Mouse (Mus musculus) embryonic stem cell, embryonic (primary cell): Measurements from ENCODE around the gene Sema3b.

Experiments used
- CTCF ChIA-PET, 4 experiments: fragments of 300-600 bp in 2 of 4; fragments of 350-600 bp in 2 of 4; sonication (Branson Sonifier 250); formaldehyde crosslinking; loops; one replicate each; lab custom pipeline; 2022; ENCODE audit warnings: inconsistent platforms in 2 of 4; lab: Charles Lee
- POLR2A ChIA-PET, 4 experiments: fragments of 300-600 bp in 2 of 4; fragments of 350-600 bp in 2 of 4; sonication (Branson Sonifier 250); formaldehyde crosslinking; loops; one replicate each; lab custom pipeline; 2022; ENCODE audit warnings: antibody characterized with exemption in 4 of 4, inconsistent platforms in 1 of 4; lab: Charles Lee

Gene Sema3b

DNA sequence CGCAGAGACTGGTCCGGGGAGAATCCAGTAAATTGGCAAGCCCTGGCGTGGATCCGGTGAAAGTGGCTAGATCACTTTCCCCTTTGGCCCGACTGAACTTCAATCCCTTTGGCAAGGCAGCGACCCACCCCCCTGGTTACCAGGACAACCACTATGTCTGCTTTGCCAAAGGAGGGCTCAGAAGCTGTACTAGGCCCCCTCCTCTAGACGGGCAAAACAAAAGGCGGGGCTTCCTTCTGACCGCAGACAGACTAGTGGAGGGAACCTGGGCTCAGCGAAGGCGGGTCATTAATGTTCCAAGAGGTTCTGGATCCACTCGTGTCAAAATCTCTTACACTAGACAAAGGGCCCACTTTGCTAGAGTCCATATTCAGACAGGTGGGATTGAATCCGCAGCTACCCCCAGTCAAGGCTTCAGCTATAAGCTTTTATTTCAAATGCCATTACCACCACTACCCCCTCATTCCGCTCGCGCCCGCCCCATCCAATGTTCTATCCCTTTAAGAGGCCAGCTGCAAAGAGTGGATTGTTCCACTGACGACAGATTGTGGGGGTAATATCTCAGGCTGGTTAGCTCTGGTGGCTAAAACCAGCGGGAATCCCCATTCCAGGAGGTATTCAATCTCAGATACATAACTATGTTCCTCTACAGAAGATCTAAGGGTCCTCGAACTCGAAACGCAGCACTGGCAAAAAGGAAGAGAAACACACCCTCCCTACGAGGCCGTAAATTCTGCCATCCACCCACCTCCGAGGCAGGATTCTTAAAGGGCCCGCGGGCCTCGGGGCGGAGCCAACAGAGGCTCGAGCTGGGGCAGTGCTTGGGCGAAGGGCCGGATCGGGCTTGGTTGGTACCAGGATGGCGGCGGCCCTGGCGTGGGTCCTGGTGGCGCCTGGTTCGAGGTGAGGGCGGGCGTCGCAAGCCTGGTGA, 40.4 kb downstream of the Sema3b start:
- POLR2A ChIA-PET: interaction anchor here in 3 of 4 experiments (0.7 to 29.0 kb wide), 41 partner anchors 8 to 948 kb away, joined by 3 to 450 read pairs (median 5); partner anchors contain the start of genes Hyal1 (in 3 of the 3), Ifrd2 (in 3 of the 3), Hyal3 (in 2 of the 3) and Naa80 (in 2 of the 3)
- CTCF ChIA-PET: interaction anchor here (0.5 to 2.6 kb wide), 20 partner anchors 12 to 440 kb away, joined by 3 to 14 read pairs (median 3); partner anchors contain the start of genes Hyal3 (in 1 of the 4), Ifrd2 (in 1 of the 4), Rassf1 (in 1 of the 4) and Tmem115 (in 1 of the 4)

DNA sequence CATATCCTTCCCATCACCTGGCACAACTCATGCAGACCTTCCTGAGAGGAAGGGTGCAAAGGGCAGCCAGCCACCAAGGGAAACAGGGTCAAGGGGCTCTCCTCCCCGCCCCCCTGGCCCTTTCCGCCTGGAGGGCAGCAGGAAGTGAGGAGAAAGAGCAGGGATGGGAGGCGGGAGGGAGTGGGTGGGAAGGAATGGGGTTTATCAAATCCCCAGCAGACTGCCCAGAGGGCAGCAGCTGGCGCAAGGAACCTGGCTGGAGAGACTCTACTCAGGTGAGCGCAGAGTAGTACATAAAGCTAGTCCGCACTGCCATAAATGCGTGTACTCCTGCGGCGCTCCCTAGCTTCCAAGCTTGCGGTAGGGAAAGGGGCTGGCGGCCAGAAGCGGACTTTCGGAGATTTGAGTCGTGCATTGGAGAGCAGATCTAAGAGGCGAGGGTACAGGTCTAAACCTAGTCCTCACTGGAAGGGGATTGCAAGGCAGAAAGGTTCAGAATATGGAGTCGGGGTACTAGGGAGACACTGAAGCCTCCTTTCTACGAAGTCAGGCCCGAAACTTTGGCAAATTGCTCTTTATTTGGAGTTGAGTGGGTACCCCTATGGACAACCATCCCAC, 41.2 kb downstream of the Sema3b start, which contains the start of gene Hyal2:
TSS of gene Hyal2 (plus strand) at position 244 of the 618 bp plus-strand sequence.
- ChIA-PET CTCF (interaction anchor here (0.5 to 2.6 kb wide), 10 partner anchors 13 to 50 kb away, joined by 3 to 14 read pairs (median 4); partner anchors contain the start of genes Hyal3 (in 1 of the 4) and Tmem115 (in 1 of the 4)), POLR2A (interaction anchor here in 3 of 4 experiments (0.6 to 29.0 kb wide), 34 partner anchors 9 to 238 kb away, joined by 3 to 450 read pairs (median 4); partner anchors contain the start of genes Hyal1 (in 3 of the 3), Hyal3 (in 3 of the 3), Ifrd2 (in 2 of the 3) and Naa80 (in 2 of the 3))

DNA sequence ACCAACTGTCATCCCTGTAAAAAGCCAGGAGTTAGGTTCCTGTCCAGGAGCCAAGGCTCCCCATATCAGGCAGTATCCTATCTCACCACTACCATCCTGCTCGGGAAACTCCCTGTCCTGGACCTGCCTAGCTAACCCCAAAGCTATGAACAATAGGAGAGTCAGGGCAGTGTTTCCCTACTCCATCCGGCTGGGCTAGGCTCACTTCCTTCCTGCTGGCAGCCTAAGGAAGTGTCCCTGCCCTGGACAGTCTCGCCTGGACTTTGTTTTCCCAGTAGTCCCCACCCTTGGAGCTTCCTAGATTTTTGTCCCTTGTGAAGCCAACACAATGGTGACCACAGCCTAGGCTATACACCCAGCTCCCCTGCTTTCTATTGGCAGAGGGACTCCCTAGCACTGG, 42.2 kb downstream of the Sema3b start:
- ChIA-PET CTCF (interaction anchor here in 3 of 4 experiments (0.8 to 2.6 kb wide), 12 partner anchors 8 to 79 kb away, joined by 3 to 14 read pairs (median 4); partner anchors contain the start of genes Ifrd2 (in 2 of the 3) and Hyal1 (in 1 of the 3)), POLR2A (interaction anchor here (0.8 to 29.0 kb wide), 18 partner anchors 8 to 74 kb away, joined by 3 to 450 read pairs (median 4); partner anchors contain the start of genes Hyal1 (in 2 of the 4), Hyal3 (in 2 of the 4), Rassf1 (in 2 of the 4) and Gnai2 (in 1 of the 4))

DNA sequence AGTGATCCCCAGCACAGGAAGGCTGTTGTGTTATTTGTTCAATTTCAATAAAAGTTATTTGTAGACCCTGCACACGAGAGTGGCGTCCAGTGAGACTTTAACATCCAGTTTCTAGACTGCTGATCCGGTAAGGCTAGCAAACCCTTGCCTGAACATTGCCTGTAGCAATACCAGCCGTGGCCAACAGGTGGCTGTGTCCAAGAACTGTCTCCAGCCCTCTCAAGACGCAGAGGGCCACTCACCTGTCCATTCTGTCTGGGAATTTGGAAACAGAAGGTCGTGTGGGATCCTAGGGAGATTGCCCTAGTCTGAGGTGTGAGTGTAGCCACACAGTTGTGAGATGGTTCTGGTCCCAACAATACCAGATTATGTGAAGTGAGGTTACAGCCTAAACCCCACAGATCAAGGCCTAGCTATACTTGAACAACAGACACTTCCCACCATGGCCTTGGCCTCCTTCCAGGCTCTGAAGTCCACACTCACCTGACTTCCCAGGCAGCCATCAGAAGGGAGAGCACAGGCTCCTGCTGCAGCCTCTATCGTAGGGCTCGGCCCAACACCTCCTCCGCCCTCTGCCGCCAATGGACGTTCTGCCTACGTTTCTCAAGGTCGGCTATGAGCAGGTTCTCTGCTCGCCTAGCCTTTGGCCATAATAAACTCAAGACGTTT, 42.9 kb downstream of the Sema3b start:
- CTCF ChIA-PET: interaction anchor here (0.6 to 2.1 kb wide), 19 partner anchors 8 to 754 kb away, joined by 3 to 12 read pairs (median 3); partner anchors contain the start of genes Ifrd2 (in 2 of the 4), Rassf1 (in 2 of the 4), Hyal1 (in 1 of the 4) and Rbm6 (in 1 of the 4)
- POLR2A ChIA-PET: interaction anchor here (0.8 to 29.0 kb wide), 20 partner anchors 8 to 74 kb away, joined by 3 to 450 read pairs (median 4); partner anchors contain the start of genes Hyal1 (in 2 of the 4), Rassf1 (in 2 of the 4), Gnai2 (in 1 of the 4) and Hyal3 (in 1 of the 4)

DNA sequence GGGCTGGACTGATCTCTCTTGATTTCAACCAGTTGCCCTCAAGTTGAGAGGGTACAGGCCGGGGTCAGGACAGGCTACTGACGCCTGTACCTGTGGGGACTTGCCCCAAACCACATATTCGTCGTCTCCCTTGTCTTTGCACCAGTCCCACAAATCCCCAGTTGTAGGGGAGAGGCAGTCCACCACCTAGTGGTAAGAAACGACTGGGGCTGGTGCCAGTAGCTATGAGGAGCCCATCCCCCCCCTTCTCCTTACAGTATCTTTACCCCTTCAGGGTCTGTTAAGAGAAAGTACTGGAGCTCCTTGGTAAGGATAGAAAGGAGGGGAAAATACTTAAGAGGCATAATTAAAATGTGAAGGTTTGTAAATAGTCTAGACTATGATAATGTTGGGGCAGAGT, 43.5 kb downstream of the Sema3b start:
- CTCF ChIA-PET: interaction anchor here (0.6 to 2.1 kb wide), 17 partner anchors 9 to 755 kb away, joined by 3 to 12 read pairs (median 3); partner anchors contain the start of genes Ifrd2 (in 2 of the 4), Rassf1 (in 2 of the 4), Hyal1 (in 1 of the 4) and Rbm6 (in 1 of the 4)
- POLR2A ChIA-PET: interaction anchor here in 3 of 4 experiments (0.8 to 29.0 kb wide), 12 partner anchors 9 to 65 kb away, joined by 3 to 450 read pairs (median 4); partner anchors contain the start of genes Rassf1 (in 2 of the 3), Hyal1 (in 1 of the 3), Hyal3 (in 1 of the 3) and Ifrd2 (in 1 of the 3)

- ChIA-PET POLR2A (interaction anchor here (0.6 to 29.0 kb wide), 47 partner anchors 8 to 1087 kb away, joined by 3 to 450 read pairs (median 4); partner anchors contain the start of genes Hyal1 (in 3 of the 4), 6430571L13Rik (in 2 of the 4), Cyb561d2 (in 2 of the 4) and Gnai2 (in 2 of the 4)), CTCF (interaction anchor here (0.5 to 1.6 kb wide), 19 partner anchors 9 to 920 kb away, joined by 3 to 7 read pairs (median 3); partner anchors contain the start of genes 6430571L13Rik (in 1 of the 4) and Zmynd10 (in 1 of the 4))
Measured at GRCm38 (mm10) chr9:107563029-107563581, 45.9 kb downstream of the Sema3b start, which contains the start of gene Tusc2. TSS of gene Tusc2 (plus strand) at chr9:107563255.

DNA sequence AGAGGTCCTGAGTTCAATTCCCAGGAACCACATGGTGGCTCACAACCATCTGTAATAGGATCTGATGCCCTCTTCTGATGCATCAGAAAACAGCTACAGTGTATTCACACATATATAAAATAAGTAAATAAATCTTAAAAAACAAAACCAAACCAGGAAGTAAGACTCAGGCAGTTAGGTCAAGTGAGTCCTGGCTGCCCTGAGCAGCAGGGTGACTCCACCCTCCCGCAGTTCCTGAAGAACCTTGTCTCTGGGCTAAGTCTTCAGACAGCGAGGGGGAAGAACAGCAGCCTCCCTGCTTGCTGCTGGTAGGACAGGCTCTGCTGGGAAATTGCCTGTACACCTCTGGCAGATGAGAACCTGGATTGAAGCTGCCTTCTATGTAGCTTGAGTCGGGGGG, 52.7 kb downstream of the Sema3b start:
- ChIA-PET CTCF (interaction anchor here in 2 of 4 experiments (0.6 to 1.1 kb wide), 2 partner anchors 22 to 182 kb away, joined by 3 read pairs; partner anchors contain the start of gene Tmem115 (in 1 of the 2)), POLR2A (interaction anchor here (0.6 to 8.8 kb wide), 16 partner anchors 10 to 208 kb away, joined by 3 to 129 read pairs (median 6); partner anchors contain the start of genes Hyal2 (in 3 of the 4), Cyb561d2 (in 2 of the 4), Hyal1 (in 2 of the 4) and Hyal3 (in 2 of the 4))

DNA sequence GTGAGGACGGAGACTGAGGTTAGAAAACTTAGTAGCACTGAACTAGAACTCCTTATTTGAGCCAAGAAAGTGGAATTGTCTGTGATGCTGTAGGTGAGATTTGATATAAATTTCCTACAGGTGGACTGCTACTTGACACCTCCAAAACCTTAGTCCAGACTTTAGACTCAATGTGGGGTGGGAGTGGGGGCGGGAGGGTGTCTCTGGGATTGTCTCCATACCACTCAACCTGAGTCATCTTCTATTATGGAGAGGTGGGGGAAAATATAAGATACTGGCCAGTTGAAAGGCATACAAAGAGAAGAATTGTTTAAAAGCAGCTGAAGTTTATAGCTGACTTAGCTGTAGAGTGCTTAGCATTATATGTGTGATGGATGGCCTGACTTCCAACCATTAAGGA, 53.3 kb downstream of the Sema3b start:
- ChIA-PET CTCF (interaction anchor here in 2 of 4 experiments (0.6 to 1.8 kb wide), 4 partner anchors 10 to 22 kb away, joined by 3 to 14 read pairs (median 4); partner anchors contain the start of genes Hyal2 (in 1 of the 2) and Tmem115 (in 1 of the 2)), POLR2A (interaction anchor here (0.7 to 8.8 kb wide), 21 partner anchors 8 to 268 kb away, joined by 3 to 129 read pairs (median 7); partner anchors contain the start of genes Hyal2 (in 3 of the 4), Tusc2 (in 3 of the 4), Cyb561d2 (in 2 of the 4) and Hyal3 (in 2 of the 4))

GRCm38 (mm10) chr9:107555031-107555457, 54.0 kb downstream of the Sema3b start:
- ChIA-PET POLR2A (interaction anchor here (0.6 to 8.8 kb wide), 50 partner anchors 9 to 756 kb away, joined by 3 to 129 read pairs (median 6); partner anchors contain the start of genes Cyb561d2 (in 3 of the 4), Hyal1 (in 3 of the 4), Hyal2 (in 3 of the 4) and Hyal3 (in 3 of the 4)), CTCF (interaction anchor here in 3 of 4 experiments (0.5 to 1.8 kb wide), 17 partner anchors 8 to 1737 kb away, joined by 3 to 14 read pairs (median 3); partner anchors contain the start of genes Cyb561d2 (in 1 of the 3), Hyal1 (in 1 of the 3), Hyal2 (in 1 of the 3) and Nprl2 (in 1 of the 3))

- CTCF ChIA-PET: interaction anchor here in 3 of 4 experiments (0.5 to 1.8 kb wide), 21 partner anchors 9 to 1736 kb away, joined by 3 to 14 read pairs (median 3); partner anchors contain the start of genes Tusc2 (in 2 of the 3), Amigo3 (in 1 of the 3), Cyb561d2 (in 1 of the 3) and Hyal1 (in 1 of the 3)
- POLR2A ChIA-PET: interaction anchor here (0.6 to 8.8 kb wide), 56 partner anchors 9 to 756 kb away, joined by 3 to 129 read pairs (median 5); partner anchors contain the start of genes Tusc2 (in 4 of the 4), Cyb561d2 (in 3 of the 4), Hyal1 (in 3 of the 4) and Hyal2 (in 3 of the 4)
Measured at GRCm38 (mm10) chr9:107554319-107554825, 54.7 kb downstream of the Sema3b start.

- POLR2A ChIA-PET: interaction anchor here (0.6 to 8.8 kb wide), 45 partner anchors 9 to 752 kb away, joined by 3 to 129 read pairs (median 6); partner anchors contain the start of genes Tusc2 (in 4 of the 4), Cyb561d2 (in 3 of the 4), Hyal1 (in 3 of the 4) and Hyal2 (in 3 of the 4)
- CTCF ChIA-PET: interaction anchor here in 3 of 4 experiments (0.7 to 1.8 kb wide), 18 partner anchors 8 to 500 kb away, joined by 3 to 14 read pairs (median 3); partner anchors contain the start of genes Tusc2 (in 2 of the 3), Amigo3 (in 1 of the 3), Cyb561d2 (in 1 of the 3) and Hyal1 (in 1 of the 3)
Measured at GRCm38 (mm10) chr9:107553541-107554318, 55.3 kb downstream of the Sema3b start.

DNA sequence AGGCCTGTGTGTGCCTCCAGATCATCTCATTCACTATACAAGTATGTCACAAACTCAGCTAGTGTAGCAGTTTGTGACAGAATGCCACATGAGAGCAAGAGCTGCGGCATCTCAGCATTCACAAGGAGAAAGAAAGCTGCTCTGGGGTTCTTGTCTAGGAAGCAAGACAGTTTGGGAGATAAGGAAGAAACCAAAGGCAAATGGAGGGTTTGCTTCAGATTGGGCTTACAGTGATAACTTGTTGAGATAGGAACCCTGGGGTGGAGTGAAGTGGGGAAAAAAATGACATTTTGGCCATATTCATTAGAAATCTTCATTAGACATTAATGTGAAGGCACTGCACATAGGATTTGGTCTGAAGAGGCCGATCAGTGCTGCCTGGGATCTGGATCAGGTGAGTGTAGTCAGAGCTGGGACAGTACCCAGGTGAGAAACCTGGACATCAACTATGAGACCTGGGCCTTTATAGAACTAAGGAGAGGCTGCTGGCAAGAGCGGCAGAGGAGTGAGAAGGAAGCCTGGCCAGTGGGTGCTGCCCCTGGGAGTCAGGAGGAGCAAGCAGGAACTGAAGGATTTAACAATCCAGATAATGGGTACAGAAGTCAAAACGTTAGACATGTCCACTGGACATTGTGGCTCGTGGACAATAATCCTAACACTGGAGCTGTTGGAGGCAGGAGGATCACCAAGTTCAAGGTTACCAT, 56.2 kb downstream of the Sema3b start:
- CTCF ChIA-PET: interaction anchor here in 1 of 4 experiments (1.4 kb wide), 1 partner anchor 10 kb away, joined by 7 read pairs; the partner anchor contains the start of gene Tusc2
- POLR2A ChIA-PET: interaction anchor here in 3 of 4 experiments (1.0 to 8.8 kb wide), 12 partner anchors 10 to 78 kb away, joined by 3 to 129 read pairs (median 18); partner anchors contain the start of genes Cyb561d2 (in 3 of the 3), Nprl2 (in 3 of the 3), Hyal1 (in 2 of the 3) and Hyal2 (in 2 of the 3)
